In genomic region chr2:76674725-76675427, GRCm38 (mm10) we compare ENCODE assay signal across 8 mouse cellular contexts. TPM values are rescaled to one million over a fixed set of nuclear protein-coding genes. Genes with fewer than 3 reads are reported as not detected.
DNase-seq lines count a peak whose midpoint lies in the region; ATAC-seq lines count a peak whose summit lies in the region.

TSS of gene Plekha3 (plus strand) at chr2:76675281.

- H3K27me3 ChIP-seq in intestine, embryonic 16.5 days (replicated peaks; ENCODE audit: control insufficient read depth, insufficient read depth, low read length) = no peaks in the 10 kb centered on the region

- peak within 1 kb of the TSS; percentile 59 for H3K4me2 ChIP-seq in intestine, embryonic 16.5 days (ENCODE audit: low read depth, low read length)

- intact Hi-C loops in left cerebral cortex, postnatal 25 days (cut with DNase I) = no loop called here

- 4% methylated on average over 51 of the region's 52 CpGs for WGBS in intestine, embryonic 16.5 days

- peak; percentile 79 for ATAC-seq in intestine, embryonic 16.5 days

- H3K36me3 ChIP-seq in intestine, embryonic 16.5 days (ENCODE audit: control insufficient read depth, insufficient read depth, low read length) = no peaks in the 10 kb centered on the region

- H3K27ac ChIP-seq in intestine, embryonic 16.5 days (ENCODE audit: low read length) = peak within 1 kb of the TSS; percentile 87

- DNase-seq in adrenal gland, adult 18-20 months (ENCODE audit: low spot score in 2 of 2) = peak; percentile 80 to 85
- peak; percentile 86 for DNase-seq in embryo, embryonic 9.5 days (ENCODE audit: extremely low spot score)
- peak; percentile 79 to 85 for DNase-seq in gastrocnemius, postnatal 4 days (ENCODE audit: low spot score in 2 of 2)
- peak; percentile 86 to 88 for DNase-seq in left cerebral cortex, postnatal 25 days (ENCODE audit: low spot score in 2 of 2)
- peak; percentile 78 for DNase-seq in mesoderm, embryonic 11.5 days (ENCODE audit: low read depth, low spot score)
- peak; percentile 87 for DNase-seq in right cerebral cortex, postnatal 25 days
- DNase-seq in urinary bladder, postnatal 36 days (ENCODE audit: low spot score in 2 of 2) = peak; percentile 77 to 85

- peaks cover 20% of the 10 kb centered on the region for H3K4me1 ChIP-seq in intestine, embryonic 16.5 days (ENCODE audit: control insufficient read depth, insufficient read depth, low read length)

- peak within 1 kb of the TSS; percentile 87 for H3K4me3 ChIP-seq in intestine, embryonic 16.5 days (ENCODE audit: low read length)

- H3K9ac ChIP-seq in intestine, embryonic 16.5 days (ENCODE audit: low read depth, low read length) = peak within 1 kb of the TSS; percentile 85

- no peaks in the 10 kb centered on the region for H3K9me3 ChIP-seq in intestine, embryonic 16.5 days (ENCODE audit: control insufficient read depth, low read length)

RNA-seq across cellular contexts. Expression of gene Plekha3, which starts in this region (rescaled TPM):
- 10 to 100 TPM; 39.1 to 56.4 TPM for total RNA-seq in adrenal gland, adult 18-20 months (2021)
- 10 to 100 TPM in 1 of 2 experiments, 1 to 10 TPM in 1; 9.7 to 11.7 TPM for total RNA-seq in gastrocnemius, postnatal 4 days (2021)
- 2.1 and 2.2 TPM in 2 replicates for polyA plus RNA-seq in intestine, embryonic 16.5 days (2015; fragmentation: Nextera tagmentation; extraction: Ambion mirVana)
- 10 to 100 TPM; 37.1 to 38.3 TPM for total RNA-seq in left cerebral cortex, postnatal 25 days (2021)

Comparison
In these comparisons a context has a peak if more than half of its experiments do, and no peak if none do; other contexts are left out.
1. Peak in every context shown above with its lines: DNase-seq, ATAC-seq, H3K4me3 ChIP-seq and H3K27ac ChIP-seq.